ENCODE assay signal across 9 mouse cellular contexts in the genomic region with DNA sequence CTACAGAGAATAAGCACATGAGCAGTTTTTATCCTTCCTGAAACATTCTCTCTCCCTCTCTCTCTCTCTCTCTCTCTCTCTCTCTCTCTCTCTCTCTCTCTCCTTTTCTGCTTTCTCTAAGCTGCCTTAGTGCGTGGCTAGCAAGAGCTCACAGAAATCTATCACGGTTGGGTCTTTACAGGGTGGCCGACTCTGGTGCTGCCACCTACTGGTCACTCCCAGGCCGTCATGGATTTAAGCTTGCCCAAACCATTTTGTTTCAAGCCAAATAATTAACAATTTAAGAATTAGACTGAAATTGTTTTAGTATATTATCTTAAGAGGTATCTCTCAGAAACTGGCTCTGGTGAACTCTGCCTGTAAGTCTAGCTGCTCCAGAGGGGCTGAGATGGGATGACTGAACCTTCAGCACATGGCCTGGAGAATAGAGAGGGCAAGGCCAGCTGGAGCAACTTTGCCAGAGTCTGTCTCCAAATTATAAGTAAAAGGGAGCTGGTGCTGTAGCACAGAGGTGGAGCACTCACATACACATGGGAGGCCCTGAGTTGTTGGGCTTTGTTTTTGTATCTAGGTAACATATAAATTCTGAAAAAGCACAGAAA. TPM values are rescaled to one million over a fixed set of nuclear protein-coding genes. Genes with fewer than 3 reads are reported as not detected.
DNase-seq lines count a peak whose midpoint lies in the region; ATAC-seq and TF ChIP-seq lines count a peak whose summit lies in the region.
"Had no signal": no experiment of that assay in that cellular context is flagged by ENCODE, and none has a peak within 500 bp of the region (broad histone marks: within the 10 kb centered on the region; RNA-seq: fewer than 3 reads in every experiment).

No protein-coding gene starts in this region.

- peak; percentile 72 for TF ChIP-seq RAD21 in CH12.LX (IDR thresholded peaks at IDR 0.05; ENCODE audit: low read depth, low read length)

- intact Hi-C loops in gastrocnemius, postnatal 36 days (cut with DNase I): loop anchor here (5.0 to 10.0 kb wide), 2 partner anchors 233 to 416 kb away; no protein-coding TSS in a partner anchor

- H3K36me3 ChIP-seq in CH12.LX (replicated peaks in 1 of 2; ENCODE audit: control insufficient read depth in 1 of 2, insufficient read depth in 1 of 2, low read length in 1 of 2): peaks cover 9 to 17% of the 10 kb centered on the region in 2 experiments
- H3K36me3 ChIP-seq in kidney, embryonic 16.5 days (ENCODE audit: insufficient read depth, low read length): no peaks in the 10 kb centered on the region
- H3K36me3 ChIP-seq: heart, embryonic 13.5 days had no signal

- 0% methylated on average over 3 of the region's 4 CpGs for WGBS in kidney, embryonic 16.5 days
- WGBS in lung, adult 2 months: 5% methylated on average over 4 of the region's 4 CpGs

- no peak overlapping the region for H3K27ac ChIP-seq in CH12.LX (ENCODE audit: insufficient read depth, low read depth)
- no peak overlapping the region for H3K27ac ChIP-seq in kidney, embryonic 16.5 days (ENCODE audit: low read length)
- H3K27ac ChIP-seq: heart, embryonic 13.5 days had no signal

- peak; percentile 59 for DNase-seq in CH12.LX (ENCODE audit: extremely low read depth)
- peak; percentile 7 for DNase-seq in T-cell, adult 2 months (ENCODE audit: low spot score)
- DNase-seq in cerebellum, postnatal 4 days (ENCODE audit: low spot score in 2 of 2): peak; percentile 59 to 61
- DNase-seq in gastrocnemius, postnatal 36 days: peak; percentile 24 to 36
- DNase-seq in lung, adult 2 months: peak; percentile 30

- dilution Hi-C loops in CH12.LX (cut with MboI; ENCODE audit: extremely low pct_ligation_motif_present, extremely low pct_unique_long_range_greater_than_20kb, low sequenced_read_pairs): no loop called here

- TF ChIP-seq CTCF in CH12.LX (conservative IDR thresholded peaks at IDR 0.05 in 1 of 2, IDR thresholded peaks at IDR 0.05 in 1 of 2; ENCODE audit: low read depth in 2 of 2, low read length in 2 of 2): peak; percentile 48 to 80; a peak in 3 of 4 replicates
- TF ChIP-seq CTCF in lung, adult 2 months (IDR thresholded peaks at IDR 0.05; ENCODE audit: insufficient read depth, low read length): peak; percentile 82

- H3K4me2 ChIP-seq in CH12.LX (ENCODE audit: insufficient read depth, low read depth, poor library complexity, severe bottlenecking): no peak overlapping the region
- no peak overlapping the region for H3K4me2 ChIP-seq in kidney, embryonic 16.5 days (replicated peaks; ENCODE audit: low read depth, low read length)
- H3K4me2 ChIP-seq: heart, embryonic 13.5 days had no signal

- no peak overlapping the region for H3K4me3 ChIP-seq in CH12.LX (replicated peaks in 1 of 3; ENCODE audit: low read depth in 2 of 3, low read length in 2 of 3, poor library complexity in 1 of 3)
- no peak overlapping the region for H3K4me3 ChIP-seq in kidney, embryonic 16.5 days (ENCODE audit: low read length)
- H3K4me3 ChIP-seq in lung, adult 2 months (replicated peaks; ENCODE audit: extremely low read depth, low read depth, low read length): no peak overlapping the region
- H3K4me3 ChIP-seq: heart, embryonic 13.5 days had no signal

- H3K4me1 ChIP-seq in CH12.LX (ENCODE audit: control insufficient read depth in 1 of 2, insufficient read depth in 2 of 2): peaks cover 6 to 15% of the 10 kb centered on the region in 2 experiments
- no peaks in the 10 kb centered on the region for H3K4me1 ChIP-seq in kidney, embryonic 16.5 days (ENCODE audit: insufficient read depth, low read length)
- no peaks in the 10 kb centered on the region for H3K4me1 ChIP-seq in lung, adult 2 months (ENCODE audit: control insufficient read depth, insufficient read depth, low read length)
- H3K4me1 ChIP-seq: heart, embryonic 13.5 days had no signal

- no peak for TF ChIP-seq POLR2A in CH12.LX (IDR thresholded peaks at IDR 0.05; ENCODE audit: low read depth, low read length)
- no peak for TF ChIP-seq POLR2A in lung, adult 2 months (IDR thresholded peaks at IDR 0.05; ENCODE audit: borderline replicate concordance, extremely low read depth, low read depth, low read length)

- 0 out of 2 replicates have a peak, but pooled peaks have one; percentile 54 for ATAC-seq in kidney, embryonic 16.5 days (ENCODE audit: low FRiP score, low TSS enrichment)
- 0 out of 2 replicates have a peak, but pooled peaks have one; percentile 36 for ATAC-seq in neutrophil, adult 5-6 weeks (ENCODE audit: extremely low read depth, insufficient number of reproducible peaks, low FRiP score, poor library complexity, severe bottlenecking)
- ATAC-seq in erythroid progenitor cell, adult 5-6 weeks (replicated peaks; ENCODE audit: low FRiP score, poor library complexity, severe bottlenecking): no peak

- no peak for TF ChIP-seq EP300 in CH12.LX (IDR thresholded peaks at IDR 0.05; ENCODE audit: low read length)

- H3K9me3 ChIP-seq in CH12.LX (replicated peaks; ENCODE audit: low read length): no peaks in the 10 kb centered on the region
- no peaks in the 10 kb centered on the region for H3K9me3 ChIP-seq in kidney, embryonic 16.5 days (ENCODE audit: low read length)
- H3K9me3 ChIP-seq: heart, embryonic 13.5 days had no signal

- no peaks in the 10 kb centered on the region for H3K27me3 ChIP-seq in CH12.LX (replicated peaks)
- H3K27me3 ChIP-seq in kidney, embryonic 16.5 days (ENCODE audit: insufficient read depth, low read length): no peaks in the 10 kb centered on the region

- in situ Hi-C loops in CH12.LX (cut with MboI; ENCODE audit: low pct_ligation_motif_present, low pct_unique_long_range_greater_than_20kb, low sequenced_read_pairs): loop anchor here (10.0 kb wide), 1 partner anchor 226 kb away; no protein-coding TSS in a partner anchor

- no peak overlapping the region for H3K9ac ChIP-seq in CH12.LX (ENCODE audit: insufficient read depth, low read depth)
- no peak overlapping the region for H3K9ac ChIP-seq in kidney, embryonic 16.5 days (replicated peaks; ENCODE audit: low read length)
- H3K9ac ChIP-seq: heart, embryonic 13.5 days had no signal

- H3K79me2 ChIP-seq in CH12.LX (replicated peaks; ENCODE audit: control insufficient read depth, extremely low read depth, insufficient read depth, poor library complexity, severe bottlenecking): 0 out of 2 replicates have a peak, but pooled peaks cover 6% of the 10 kb centered on the region

TF ChIP-seq in CH12.LX, 34 proteins besides CTCF, POLR2A, EP300 and RAD21:
- TF ChIP-seq ELF1 (IDR thresholded peaks at IDR 0.05; ENCODE audit: low read depth, low read length): no peak
- peak; percentile 85 for TF ChIP-seq SMC3 (IDR thresholded peaks at IDR 0.05; ENCODE audit: low read depth, low read length)

RNA-seq across cellular contexts. Expression of a gene that starts 23.7 kb away (rescaled TPM):
- total RNA-seq in CH12.LX (2012; rRNA removed) (not detected in 2 replicates), CH12.LX (2014; rRNA removed) (not detected in 2 replicates)
- not detected in 2 replicates for polyA plus RNA-seq in CH12.LX (2012; ENCODE audit: insufficient read length, low read depth)
- 1 to 10 TPM; 1.2 to 1.9 TPM for total RNA-seq in gastrocnemius, postnatal 36 days (2021)
- 1.3 TPM in 2 replicates for polyA plus RNA-seq in kidney, embryonic 16.5 days (2015; fragmentation: Nextera tagmentation; extraction: Ambion mirVana)
- polyA plus RNA-seq in lung, adult 2 months (2012; rRNA removed): 0.76 and 1.7 TPM in 2 replicates
- not detected in 2 replicates for total RNA-seq in neutrophil, adult 5-6 weeks (2017)
- total RNA-seq in erythroid progenitor cell, adult 5-6 weeks (2015; ENCODE audit: low replicate concordance): not detected in 2 replicates
- not detected in 2 replicates for total RNA-seq in erythroid progenitor cell, adult 5-6 weeks (2017; ENCODE audit: low replicate concordance)

Comparison
In these comparisons a context has a peak if more than half of its experiments do, and no peak if none do; other contexts are left out.
1. DNase-seq: peak in every context shown above with its lines; median percentile 60 in cerebellum, postnatal 4 days; 59 in CH12.LX; 30 in gastrocnemius, postnatal 36 days; 30 in lung, adult 2 months; 7 in T-cell, adult 2 months.